In genomic region chr14:31918461-31918860, GRCm38 (mm10) we compare ENCODE assay signal across 16 mouse cellular contexts.
"Had no signal": no experiment of that assay in that cellular context is flagged by ENCODE, and none has a peak within 500 bp of the region (broad histone marks: within the 10 kb centered on the region; RNA-seq: fewer than 3 reads in every experiment).

No protein-coding gene starts in this region.

- DNase-seq: kidney, adult 2 months; kidney, postnatal 25 days; layer of hippocampus, postnatal 36 days; liver, embryonic 13.5 days; lung, adult 2 months; retina, postnatal 1 day; right cerebral cortex, postnatal 25 days; spleen, adult 18-20 months; thymus, postnatal 25 days had no signal

- H3K9me3 ChIP-seq: midbrain, embryonic 12.5 days; neural tube, embryonic 13.5 days; stomach, embryonic 15.5 days had no signal

- H3K9ac ChIP-seq: liver, embryonic 13.5 days; midbrain, embryonic 12.5 days; neural tube, embryonic 13.5 days; stomach, embryonic 15.5 days had no signal

- H3K4me1 ChIP-seq: liver, embryonic 13.5 days; midbrain, embryonic 12.5 days; neural tube, embryonic 13.5 days; stomach, embryonic 15.5 days had no signal

- H3K27ac ChIP-seq: kidney, postnatal 0 days; left cerebral cortex, adult 2 months; liver, embryonic 13.5 days; macrophage; midbrain, embryonic 12.5 days; neural tube, embryonic 13.5 days; stomach, embryonic 15.5 days had no signal

- H3K4me3 ChIP-seq: left cerebral cortex, adult 2 months; liver, embryonic 13.5 days; midbrain, embryonic 12.5 days; myocyte; neural tube, embryonic 13.5 days; stomach, embryonic 15.5 days had no signal

- H3K36me3 ChIP-seq: liver, embryonic 13.5 days; midbrain, embryonic 12.5 days; neural tube, embryonic 13.5 days; stomach, embryonic 15.5 days had no signal
